Mouse (Mus musculus) B cell, adult 62 days (primary cell): ENCODE results near the gene Stim2. TPM values are rescaled to one million over a fixed set of nuclear protein-coding genes. Genes with fewer than 3 reads are reported as not detected.

Source experiments
- total RNA-seq: library from RNA; stranded (reverse); gene quantifications from 4 replicates; pipeline ENCODE4 v1.2.4, GENCODE M21; 2023

Gene Stim2
- total RNA-seq: 49.2 to 64.8 TPM (median 51.4 TPM) in 4 replicates

GRCm38 (mm10) chr5:53998146-53998742 lies at the start of gene Stim2:
Stim2 (plus strand) TSS chr5:53998499.

Other genes with a start within 250 kb of the Stim2 start
- 3.3 to 11.7 TPM (median 4.6 TPM) in 4 replicates for gene Tbc1d19, start 188.9 kb upstream of the Stim2 start, total RNA-seq